Mouse (Mus musculus) embryonic facial prominence, embryonic 13.5 days (tissue): Measurements from ENCODE around the gene Nfix. TPM values are rescaled to one million over a fixed set of nuclear protein-coding genes. Genes with fewer than 3 reads are reported as not detected.

ENCODE experiments used
- ATAC-seq: fragments of 200-750 bp; cut with Nextera tagmentation; 2 replicates; pipeline ENCODE4 v1.8.0; 2017; ENCODE audit warnings: low read depth; ENCODE audit not compliant: insufficient number of reproducible peaks, insufficient read depth, low FRiP score, low TSS enrichment
- H3K27ac ChIP-seq: fragments of 300-500 bp; sonication (generic); 2 replicates; pipeline ENCODE4 v1.5.1; 2015; ENCODE audit warnings: moderate library complexity, mild to moderate bottlenecking, inconsistent platforms
- H3K27me3 ChIP-seq: fragments of 300-500 bp; sonication (generic); 2 replicates; pipeline ENCODE4 v1.6.1; 2015; ENCODE audit warnings: mild to moderate bottlenecking, inconsistent platforms
- H3K36me3 ChIP-seq: fragments of 300-500 bp; sonication (generic); 2 replicates; pipeline ENCODE4 v1.6.1; 2015; ENCODE audit warnings: mild to moderate bottlenecking, inconsistent platforms
- H3K4me1 ChIP-seq: fragments of 300-500 bp; sonication (generic); 2 replicates; pipeline ENCODE4 v1.6.1; 2015; ENCODE audit warnings: inconsistent platforms
- H3K4me2 ChIP-seq: fragments of 300-500 bp; sonication (generic); 2 replicates; pipeline ENCODE4 v1.6.1; 2015; ENCODE audit warnings: moderate library complexity, mild to moderate bottlenecking, inconsistent platforms
- H3K4me3 ChIP-seq: fragments of 300-500 bp; sonication (generic); 2 replicates; pipeline ENCODE4 v1.5.1; 2015; ENCODE audit warnings: mild to moderate bottlenecking, inconsistent platforms
- H3K9ac ChIP-seq: fragments of 300-500 bp; sonication (generic); 2 replicates; pipeline ENCODE4 v1.6.1; 2015; ENCODE audit warnings: mild to moderate bottlenecking, inconsistent platforms
- H3K9me3 ChIP-seq: fragments of 300-500 bp; sonication (generic); 2 replicates; pipeline ENCODE4 v1.6.1; 2016; ENCODE audit warnings: inconsistent platforms
- WGBS: fragments of 180-500 bp; shearing (Covaris S2); methylation state at CpG from one replicate; pipeline ENCODE4 v1.1.7; 2015; ENCODE audit warnings: mixed read lengths; 5-methylcytosine and 5-hydroxymethylcytosine counted together
- polyA plus RNA-seq: library from polyadenylated mRNA; unstranded; fragments of >200 nt; fragmentation: Nextera tagmentation; extraction: Ambion mirVana; gene quantifications from 2 replicates; pipeline ENCODE4 v1.2.1, GENCODE M21; 2015

Gene Nfix
- polyA plus RNA-seq, 1 experiment from 2014 or later = 37.0 TPM

DNA sequence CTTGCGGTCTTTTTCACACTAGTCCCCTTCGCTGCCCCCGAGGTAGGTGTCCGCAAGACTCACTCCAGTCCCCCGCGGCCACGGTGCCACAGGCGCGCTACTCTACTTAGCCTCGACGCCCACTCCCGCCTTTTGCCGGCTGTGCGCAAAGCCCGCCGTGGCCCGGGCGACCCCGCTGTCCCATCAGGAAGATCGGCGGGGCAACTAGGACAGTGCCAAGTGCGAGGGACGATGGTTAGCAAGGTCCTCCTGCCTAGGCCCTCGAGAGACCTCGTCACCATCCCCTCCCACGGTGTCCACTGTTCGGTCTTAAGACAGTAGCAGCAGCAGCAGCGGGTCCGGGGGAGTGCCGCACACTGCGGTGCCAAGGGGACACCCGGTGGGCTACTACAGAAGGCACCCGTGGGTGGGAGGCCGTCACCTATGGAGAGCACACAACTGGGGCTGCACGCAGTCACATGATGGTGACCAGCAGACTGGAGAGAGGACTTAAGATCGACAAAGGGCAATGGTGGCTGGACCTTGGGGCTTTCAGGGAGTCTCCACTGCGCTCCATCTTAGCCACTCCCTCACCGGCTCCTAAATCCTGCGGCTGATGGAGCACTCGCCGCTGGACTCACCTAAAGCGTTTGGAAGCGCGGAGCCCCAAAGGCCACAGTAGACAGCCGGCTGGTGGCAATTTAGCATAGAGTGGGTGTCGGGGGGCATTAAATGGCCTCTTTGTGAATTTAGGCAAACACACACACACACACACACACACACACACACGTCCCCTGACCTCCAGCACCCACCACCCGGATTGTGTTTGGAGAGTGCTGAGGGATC lies 15.3 kb downstream of the Nfix start:
- Histone ChIP-seq H3K27me3 (peaks cover 99% of the 10 kb centered on the region), H3K9me3 (no peaks in the 10 kb centered on the region), H3K27ac (no peak overlapping the region), H3K9ac (peak overlapping the region; percentile 54), H3K4me1 (peaks cover 98% of the 10 kb centered on the region), H3K4me3 (peak overlapping the region; percentile 27), H3K4me2 (peak overlapping the region; percentile 45), H3K36me3 (no peaks in the 10 kb centered on the region)
- 4% methylated on average over 48 of the region's 48 CpGs for WGBS
- ATAC-seq = no peak

DNA sequence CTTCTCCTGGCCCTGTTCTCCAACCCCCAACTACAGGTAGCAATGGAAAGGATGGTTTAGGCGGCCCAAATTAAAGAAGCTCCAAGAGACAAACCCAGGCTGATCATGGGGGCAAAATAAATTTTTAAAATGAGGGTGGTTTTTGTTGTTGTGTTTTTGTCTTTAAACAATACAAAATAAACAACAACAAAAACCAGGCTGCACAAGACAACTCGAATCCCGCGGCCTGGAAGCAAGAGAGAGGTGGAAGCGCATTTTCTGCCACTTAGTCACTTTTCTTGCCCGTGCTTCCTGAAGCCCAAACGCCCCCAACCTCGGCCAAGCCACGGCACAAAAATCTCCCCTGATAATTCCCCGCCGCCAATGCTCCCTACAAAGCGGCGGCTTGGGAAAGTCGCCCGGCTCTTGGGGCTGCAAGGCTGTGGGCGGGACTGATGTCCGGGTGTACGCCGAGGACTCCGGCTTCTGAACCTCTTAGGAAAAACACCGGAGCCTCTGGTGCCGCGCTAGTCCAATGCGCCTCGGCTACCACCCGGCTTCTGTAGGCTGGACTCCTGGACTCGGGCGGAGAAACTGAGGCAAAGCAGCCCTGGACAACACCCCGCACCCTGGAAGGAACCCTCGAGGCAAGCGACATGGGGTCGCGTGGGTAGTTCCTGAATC lies 16.1 kb downstream of the Nfix start:
- no peak for ATAC-seq
- H3K4me3 ChIP-seq = peak overlapping the region; percentile 27
- no peaks in the 10 kb centered on the region for H3K36me3 ChIP-seq
- H3K4me2 ChIP-seq = peak overlapping the region; percentile 45
- H3K4me1 ChIP-seq = peaks cover 98% of the 10 kb centered on the region
- peak overlapping the region; percentile 54 for H3K9ac ChIP-seq
- H3K27ac ChIP-seq = no peak overlapping the region
- peaks cover 99% of the 10 kb centered on the region for H3K27me3 ChIP-seq
- H3K9me3 ChIP-seq = no peaks in the 10 kb centered on the region
- WGBS = 8% methylated on average over 33 of the region's 33 CpGs

DNA sequence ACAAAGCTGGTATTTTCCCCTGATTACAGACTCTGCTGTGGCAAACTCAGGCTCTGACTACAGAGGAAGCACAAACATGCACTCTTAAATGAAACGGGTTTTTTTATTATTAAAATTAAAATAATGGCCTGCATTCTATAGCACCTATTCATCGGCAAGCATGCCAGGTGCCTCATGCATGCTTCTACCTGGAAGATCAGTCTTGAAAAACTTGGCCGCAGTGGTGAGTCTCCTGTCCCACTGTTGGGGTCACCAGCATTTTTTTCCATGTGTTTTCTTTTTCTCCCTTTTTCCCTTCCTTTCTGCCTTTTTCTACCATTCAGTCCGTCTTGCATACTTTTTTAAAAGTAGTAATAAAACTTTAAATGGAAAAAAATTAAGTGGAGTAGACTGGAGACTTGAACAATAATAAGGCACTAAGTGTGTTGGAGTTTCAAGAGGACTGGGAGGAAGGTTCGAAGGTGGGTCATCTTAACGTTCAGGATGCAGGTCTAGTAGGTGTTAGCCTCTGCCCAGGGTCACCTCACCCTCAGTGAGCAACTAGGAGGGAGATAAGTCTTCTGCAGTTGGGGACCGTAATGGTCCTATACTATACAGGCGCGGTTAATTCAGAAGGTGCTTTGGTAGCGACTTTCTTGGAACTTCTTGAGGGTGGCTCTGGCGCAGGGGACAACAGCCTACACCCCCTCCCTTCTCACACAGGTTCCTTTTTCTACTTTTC lies 16.8 kb downstream of the Nfix start:
- Histone ChIP-seq H3K9ac (no peak overlapping the region), H3K4me1 (peaks cover 98% of the 10 kb centered on the region), H3K27me3 (peaks cover 99% of the 10 kb centered on the region), H3K9me3 (no peaks in the 10 kb centered on the region), H3K27ac (no peak overlapping the region), H3K4me3 (no peak overlapping the region), H3K4me2 (no peak overlapping the region), H3K36me3 (no peaks in the 10 kb centered on the region)
- no peak for ATAC-seq
- 18% methylated on average over 11 of the region's 11 CpGs for WGBS

DNA sequence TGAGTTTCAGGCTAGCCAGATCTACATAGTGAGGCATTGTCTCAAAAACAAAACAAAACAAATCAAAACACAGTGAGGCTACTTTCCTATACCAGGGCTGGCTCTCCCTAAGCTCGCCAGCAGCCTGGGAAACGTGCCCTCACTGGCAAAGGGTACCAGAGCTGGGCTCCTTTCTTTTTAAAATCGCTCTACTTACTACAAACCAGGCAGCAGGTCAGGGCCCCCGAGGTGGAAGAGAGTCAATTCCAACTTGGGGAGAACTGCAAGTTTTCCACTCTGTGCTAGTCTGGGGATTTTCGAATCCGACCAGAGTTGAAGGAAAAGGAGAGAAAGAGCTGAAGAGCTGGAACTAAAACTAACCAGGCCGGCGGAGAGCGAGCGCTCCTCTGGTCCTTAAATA lies 17.5 kb downstream of the Nfix start:
- Histone ChIP-seq H3K36me3 (no peaks in the 10 kb centered on the region), H3K27me3 (peaks cover 99% of the 10 kb centered on the region), H3K27ac (no peak overlapping the region), H3K4me3 (no peak overlapping the region), H3K9me3 (no peaks in the 10 kb centered on the region), H3K4me2 (0 out of 2 replicates have a peak overlapping the region, but pooled peaks have one; percentile 11), H3K4me1 (peaks cover 95% of the 10 kb centered on the region), H3K9ac (no peak overlapping the region)
- no peak for ATAC-seq
- 27% methylated on average over 10 of the region's 10 CpGs for WGBS

DNA sequence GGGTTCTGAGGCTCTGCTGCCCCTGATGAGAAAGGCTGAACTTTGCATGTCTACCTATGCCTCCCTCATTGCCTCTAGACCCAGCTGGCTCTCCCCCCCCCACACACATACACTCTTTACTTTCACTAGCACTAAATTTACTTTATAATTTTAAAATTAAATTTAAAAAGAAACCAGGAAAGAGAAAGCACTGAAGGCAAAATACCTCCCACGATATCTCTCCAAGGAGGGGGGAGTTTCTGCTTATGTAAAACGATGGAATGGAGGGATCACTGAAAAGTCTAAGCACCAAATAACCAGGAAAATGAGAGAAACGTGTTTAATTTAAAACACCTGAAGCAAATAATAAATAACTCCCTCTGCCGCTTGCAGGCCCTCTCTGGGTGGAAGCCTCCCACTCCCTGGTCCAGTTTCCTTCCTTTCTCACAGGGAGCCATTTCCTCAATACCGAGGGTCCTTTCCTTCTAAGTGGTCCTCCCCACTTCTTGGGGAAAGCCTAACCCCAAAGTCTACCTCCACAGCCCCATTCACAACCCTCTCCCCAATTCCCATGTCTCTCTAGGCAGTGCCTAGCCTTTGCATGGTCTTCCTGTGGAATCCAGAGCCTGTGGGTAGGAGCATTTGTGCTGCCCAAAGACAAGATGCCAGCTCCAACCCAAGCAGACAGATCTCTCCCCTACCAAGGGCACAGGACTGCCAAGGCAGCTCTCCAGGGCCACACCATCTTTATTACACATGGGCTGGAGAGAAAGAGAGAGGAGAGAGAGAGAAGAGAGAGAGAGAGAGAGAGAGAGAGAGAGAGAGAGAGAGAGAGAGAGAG lies 18.2 kb downstream of the Nfix start:
- Histone ChIP-seq H3K9ac (0 out of 2 replicates have a peak overlapping the region, but pooled peaks have one; percentile 32), H3K4me1 (peaks cover 87% of the 10 kb centered on the region), H3K4me2 (peak overlapping the region; percentile 18), H3K27ac (no peak overlapping the region), H3K36me3 (no peaks in the 10 kb centered on the region), H3K4me3 (peak overlapping the region; percentile 4; the same call in 1 of the 2 replicates), H3K9me3 (no peaks in the 10 kb centered on the region), H3K27me3 (peaks cover 99% of the 10 kb centered on the region)
- 17% methylated on average over 5 of the region's 5 CpGs for WGBS
- ATAC-seq = no peak

DNA sequence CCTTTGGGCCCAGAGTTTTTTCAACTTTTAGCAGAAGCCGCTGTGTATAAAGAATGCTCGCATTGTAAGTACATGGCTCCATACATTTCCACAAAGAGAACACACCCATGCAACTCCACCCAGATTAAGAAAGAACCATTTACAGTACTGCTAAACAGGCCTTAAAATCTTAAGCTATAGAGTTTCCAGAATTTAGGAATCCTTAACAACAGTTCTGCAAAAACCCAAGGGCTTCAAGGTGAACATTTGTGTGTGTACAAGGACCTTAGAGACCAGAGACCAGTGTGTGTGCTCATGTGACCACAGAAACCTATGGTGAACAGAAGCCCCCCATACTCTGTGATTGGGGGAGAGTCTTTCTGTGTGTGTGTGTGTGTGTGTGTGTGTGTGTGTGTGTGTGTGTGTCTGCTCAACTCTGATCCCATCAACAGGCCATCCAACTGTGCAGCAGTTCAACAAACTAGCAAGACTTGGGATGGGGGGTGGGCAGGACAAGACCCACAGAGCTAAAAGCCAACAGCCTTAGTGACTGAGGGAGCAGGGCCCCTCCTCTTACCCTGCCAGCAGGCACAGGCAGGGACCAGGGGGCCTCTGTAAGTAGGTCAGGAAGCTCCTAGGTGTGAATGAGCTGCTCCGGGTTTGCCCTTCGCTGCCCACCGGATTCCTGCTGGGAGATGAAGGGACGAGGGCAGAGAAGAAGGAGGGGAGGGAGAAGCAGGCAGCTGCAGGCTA lies 19.0 kb downstream of the Nfix start:
- WGBS = 25% methylated on average over 6 of the region's 6 CpGs
- Histone ChIP-seq H3K4me1 (peaks cover 82% of the 10 kb centered on the region), H3K27ac (no peak overlapping the region), H3K9ac (no peak overlapping the region), H3K9me3 (no peaks in the 10 kb centered on the region), H3K36me3 (no peaks in the 10 kb centered on the region), H3K4me3 (peak overlapping the region; percentile 4; the same call in 1 of the 2 replicates), H3K4me2 (peak overlapping the region; percentile 18), H3K27me3 (peaks cover 99% of the 10 kb centered on the region)
- ATAC-seq = no peak

DNA sequence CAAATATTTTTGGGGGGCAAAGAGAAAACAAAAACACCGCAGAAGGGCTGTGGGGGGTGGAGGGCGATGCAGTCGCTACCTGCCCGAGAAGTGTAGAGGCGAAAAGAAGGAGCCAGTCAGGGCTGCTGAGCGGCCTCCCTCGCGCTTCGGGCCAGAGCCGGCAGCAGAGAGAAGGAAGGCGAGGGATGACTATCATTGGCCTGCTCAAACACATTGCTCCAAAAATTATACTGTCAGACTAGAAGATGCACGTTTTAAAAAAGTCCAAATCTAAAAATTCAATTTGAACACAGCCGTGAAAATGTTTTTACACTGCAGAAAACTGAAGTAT lies 20.0 kb downstream of the Nfix start:
- Histone ChIP-seq H3K4me3 (peak overlapping the region; percentile 2; the same call in 1 of the 2 replicates), H3K9ac (no peak overlapping the region), H3K36me3 (no peaks in the 10 kb centered on the region), H3K4me1 (peaks cover 82% of the 10 kb centered on the region), H3K27me3 (peaks cover 99% of the 10 kb centered on the region), H3K27ac (0 out of 2 replicates have a peak overlapping the region, but pooled peaks have one; percentile 5), H3K4me2 (peak overlapping the region; percentile 37), H3K9me3 (no peaks in the 10 kb centered on the region)
- ATAC-seq = no peak
- WGBS = 13% methylated on average over 13 of the region's 13 CpGs

DNA sequence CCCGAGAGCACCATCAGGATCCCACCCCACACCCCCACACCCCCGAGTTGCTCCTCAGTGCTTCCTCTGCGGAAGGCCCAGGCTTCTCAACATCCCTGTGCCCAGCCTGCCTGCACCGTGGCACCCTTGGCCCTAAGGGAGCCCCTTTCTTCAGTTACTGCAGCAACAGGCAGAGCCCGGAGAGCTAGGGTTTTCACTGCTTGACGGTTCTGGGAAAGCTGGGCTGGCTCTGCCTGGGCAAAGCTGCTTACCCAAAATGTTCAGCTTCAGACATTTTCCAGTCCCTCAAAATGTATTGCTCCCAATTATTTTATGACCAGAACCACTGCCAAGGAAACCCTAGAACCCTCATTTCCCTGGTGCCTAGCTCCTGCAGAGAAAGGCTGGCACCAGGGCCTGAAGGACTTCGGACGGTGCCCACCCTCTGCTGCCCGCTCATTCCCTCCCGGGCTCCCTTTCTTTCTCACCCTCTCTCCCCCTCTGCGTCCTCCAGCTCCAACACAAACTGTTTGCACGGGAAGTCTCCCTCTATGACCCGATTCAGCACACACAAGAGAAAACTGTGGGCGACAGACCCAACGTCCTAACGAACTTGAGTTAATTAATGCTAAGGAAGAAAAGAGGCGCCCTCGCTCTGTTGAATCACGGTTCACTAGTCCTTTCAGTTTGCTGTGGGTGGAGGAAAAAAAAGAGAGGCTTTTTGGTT lies 20.5 kb downstream of the Nfix start:
- no peak for ATAC-seq
- Histone ChIP-seq H3K9ac (peak overlapping the region; percentile 52; the same call in 1 of the 2 replicates), H3K4me3 (peak overlapping the region; percentile 2), H3K4me1 (peaks cover 82% of the 10 kb centered on the region), H3K9me3 (no peaks in the 10 kb centered on the region), H3K27me3 (peaks cover 97% of the 10 kb centered on the region), H3K27ac (0 out of 2 replicates have a peak overlapping the region, but pooled peaks have one; percentile 5), H3K4me2 (peak overlapping the region; percentile 37), H3K36me3 (no peaks in the 10 kb centered on the region)
- WGBS = 16% methylated on average over 19 of the region's 19 CpGs

DNA sequence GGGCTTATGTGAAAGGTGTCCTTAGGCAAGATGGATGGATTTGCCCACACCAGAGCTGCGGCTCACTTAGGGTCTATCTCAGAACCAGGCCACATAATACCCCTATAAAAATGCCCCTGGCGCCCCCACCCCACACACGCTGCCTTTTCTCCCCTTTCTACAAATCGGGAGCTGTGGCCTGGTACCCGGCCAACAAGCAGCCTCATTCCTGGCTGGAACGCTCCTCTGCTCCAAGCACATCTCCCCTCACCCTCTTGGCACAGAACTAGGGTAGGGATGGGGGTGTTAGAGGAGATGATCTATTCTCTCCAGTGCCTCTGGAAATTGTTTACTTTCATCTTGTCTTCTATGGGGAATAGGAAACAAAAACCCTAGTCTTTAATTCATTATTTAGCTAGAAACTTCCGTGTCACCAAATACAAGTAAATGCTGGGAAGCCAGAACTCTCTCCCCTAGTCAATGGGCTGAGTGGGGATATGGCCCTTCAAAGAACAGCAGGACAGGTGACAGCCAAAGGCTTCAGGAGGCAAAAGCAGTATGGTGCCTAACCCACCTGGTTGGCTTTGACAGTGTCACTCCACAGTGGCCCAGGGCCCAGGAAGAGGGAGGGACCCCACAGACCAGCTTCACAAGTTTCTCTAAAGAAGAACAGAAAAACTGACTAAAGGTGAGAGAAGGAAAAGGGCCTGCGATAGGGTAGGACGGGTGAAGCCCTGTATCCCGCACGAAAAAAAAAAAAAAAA lies 21.3 kb downstream of the Nfix start:
- 11% methylated on average over 11 of the region's 11 CpGs for WGBS
- Histone ChIP-seq H3K4me2 (peak overlapping the region; percentile 22; the same call in 1 of the 2 replicates), H3K4me1 (peaks cover 77% of the 10 kb centered on the region), H3K36me3 (no peaks in the 10 kb centered on the region), H3K27me3 (peaks cover 89% of the 10 kb centered on the region), H3K9me3 (no peaks in the 10 kb centered on the region), H3K4me3 (no peak overlapping the region), H3K27ac (no peak overlapping the region), H3K9ac (no peak overlapping the region)
- ATAC-seq = no peak
